Mouse (Mus musculus) ES-Bruce4 (cell line): ENCODE data around the gene Nagk.

Experiments used
- CTCF ChIP-seq: IDR thresholded peaks from one replicate; pipeline ENCODE4 v1.8.1; 2011; ENCODE audit warnings: low read depth, low read length
- EP300 ChIP-seq: IDR thresholded peaks from 2 replicates; pipeline ENCODE4 v1.6.1; 2011; ENCODE audit warnings: low read depth, low read length; ENCODE audit not compliant: insufficient read depth

DNA sequence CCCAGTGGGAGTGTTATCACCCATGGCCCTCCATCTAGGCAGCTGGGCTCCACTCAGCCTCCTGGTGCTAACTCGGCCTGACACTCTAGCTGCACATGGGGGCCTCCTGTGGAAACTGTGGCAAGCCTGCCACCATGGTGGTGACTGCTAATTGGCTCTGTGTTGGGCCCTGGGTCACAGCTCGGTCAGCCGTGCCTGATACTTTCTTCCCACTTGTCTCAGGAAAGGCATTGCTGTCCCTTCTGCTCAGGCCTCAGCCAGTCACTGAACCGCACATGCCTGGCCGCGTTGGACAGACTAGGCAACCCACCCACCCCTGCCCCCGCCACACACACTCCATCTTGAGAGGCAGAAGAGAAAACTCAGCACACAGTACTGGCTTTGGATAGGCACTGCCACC is 6.2 kb upstream of the Nagk start:
- no peak for TF ChIP-seq CTCF
- no peak for TF ChIP-seq EP300
